In genomic region chr6:67018365-67018764, GRCm38 (mm10) we compare ENCODE assay signal across 34 mouse cellular contexts.
"Had no signal": no experiment of that assay in that cellular context is flagged by ENCODE, and none has a peak within 500 bp of the region (broad histone marks: within the 10 kb centered on the region; RNA-seq: fewer than 3 reads in every experiment).

No protein-coding gene starts in this region.

- H3K4me2 ChIP-seq: heart, embryonic 11.5 days; heart, embryonic 12.5 days; heart, embryonic 13.5 days; heart, embryonic 15.5 days; hindbrain, embryonic 12.5 days; hindbrain, embryonic 13.5 days; hindbrain, embryonic 14.5 days; hindbrain, embryonic 15.5 days; intestine, embryonic 15.5 days; kidney, embryonic 15.5 days had no signal

- H3K27ac ChIP-seq: heart, embryonic 10.5 days; heart, embryonic 13.5 days; heart, embryonic 15.5 days; hindbrain, embryonic 10.5 days; hindbrain, embryonic 12.5 days; hindbrain, embryonic 13.5 days; hindbrain, embryonic 14.5 days; hindbrain, embryonic 15.5 days; hindbrain, postnatal 0 days; intestine, embryonic 15.5 days; kidney, embryonic 15.5 days; kidney, postnatal 0 days; layer of hippocampus, adult 2 months; left cerebral cortex, adult 2 months had no signal

- DNase-seq: heart, postnatal 10 days; heart, postnatal 36 days; heart, postnatal 4 days; kidney, adult 11 months; kidney, adult 18-20 months; kidney, adult 2 months; kidney, adult 8-10 months; kidney, adult 9 months; kidney, postnatal 10 days; kidney, postnatal 14 days; kidney, postnatal 25 days; kidney, postnatal 36 days; kidney, postnatal 4 days; layer of hippocampus, postnatal 36 days had no signal

- H3K4me1 ChIP-seq: hindbrain, embryonic 12.5 days; hindbrain, embryonic 13.5 days; hindbrain, embryonic 15.5 days had no signal

- ATAC-seq: hindbrain, embryonic 16.5 days; hindbrain, postnatal 0 days; inflammation-experienced regulatory T-cells, adult 6 months; intestine, embryonic 15.5 days; intestine, embryonic 16.5 days; intestine, postnatal 0 days had no signal

- H3K4me3 ChIP-seq: heart, embryonic 10.5 days; heart, embryonic 12.5 days; heart, embryonic 13.5 days; heart, embryonic 15.5 days; hindbrain, embryonic 10.5 days; hindbrain, embryonic 12.5 days; hindbrain, embryonic 13.5 days; hindbrain, embryonic 15.5 days; intestine, embryonic 15.5 days; kidney, embryonic 15.5 days; layer of hippocampus, adult 2 months; left cerebral cortex, adult 2 months had no signal

- H3K9ac ChIP-seq: heart, embryonic 12.5 days; heart, embryonic 13.5 days; heart, embryonic 15.5 days; hindbrain, embryonic 12.5 days; hindbrain, embryonic 13.5 days; hindbrain, embryonic 14.5 days; hindbrain, embryonic 15.5 days; intestine, embryonic 15.5 days; kidney, embryonic 15.5 days had no signal

- H3K27me3 ChIP-seq: heart, embryonic 12.5 days; heart, embryonic 13.5 days; heart, embryonic 15.5 days; hindbrain, embryonic 12.5 days; hindbrain, embryonic 13.5 days; hindbrain, embryonic 15.5 days; intestine, embryonic 15.5 days; kidney, embryonic 15.5 days had no signal

- H3K36me3 ChIP-seq: heart, embryonic 10.5 days; hindbrain, embryonic 10.5 days; hindbrain, embryonic 12.5 days; hindbrain, embryonic 13.5 days; hindbrain, embryonic 15.5 days had no signal

- H3K9me3 ChIP-seq: heart, embryonic 10.5 days; heart, embryonic 12.5 days; heart, embryonic 13.5 days; heart, embryonic 15.5 days; hindbrain, embryonic 10.5 days; hindbrain, embryonic 12.5 days; hindbrain, embryonic 13.5 days; hindbrain, embryonic 15.5 days; intestine, embryonic 15.5 days; kidney, embryonic 15.5 days had no signal
